Mouse (Mus musculus): Measurements from ENCODE around the gene Cyp1a1. TPM values are rescaled to one million over a fixed set of nuclear protein-coding genes. Genes with fewer than 3 reads are reported as not detected.

The Cyp1a1 gene
- total RNA-seq, 2 experiments from 2014 or later: not detected

- DNase-seq: no peak
Measured at GRCm38 (mm10) chr9:57653283-57653682, 34.4 kb upstream of the Cyp1a1 start, which contains the start of gene Csk. TSS of gene Csk (minus strand) at chr9:57653631.

GRCm38 (mm10) chr9:57654966-57655365, 32.8 kb upstream of the Cyp1a1 start:
- DNase-seq: no peak
- intact Hi-C loops (cut with DNase I): loop anchor here (1.0 to 5.0 kb wide), 5 partner anchors 26 to 182 kb away; partner anchors contain the start of gene Arid3b

More at GRCm38 (mm10) chr9:57653283-57653682, 34.4 kb upstream of the Cyp1a1 start, which contains the start of gene Csk:
- intact Hi-C loops (cut with DNase I): no loop called here

- intact Hi-C loops (cut with DNase I): loop anchor here (1.0 to 5.0 kb wide), 5 partner anchors 26 to 182 kb away; partner anchors contain the start of gene Arid3b
- DNase-seq: peak; percentile 95 to 98
Measured at GRCm38 (mm10) chr9:57655749-57656148, 32.0 kb upstream of the Cyp1a1 start.

- intact Hi-C loops (cut with DNase I): loop anchor here (5.0 kb wide), 1 partner anchor 181 kb away; the partner anchor contains the start of gene Arid3b
- no peak for DNase-seq
Measured at GRCm38 (mm10) chr9:57656631-57657350, 30.9 kb upstream of the Cyp1a1 start.

- no peak for DNase-seq
- intact Hi-C loops (cut with DNase I): loop anchor here (5.0 kb wide), 1 partner anchor 179 kb away; the partner anchor contains the start of gene Arid3b
Measured at GRCm38 (mm10) chr9:57657843-57658242, 29.9 kb upstream of the Cyp1a1 start.

DNA sequence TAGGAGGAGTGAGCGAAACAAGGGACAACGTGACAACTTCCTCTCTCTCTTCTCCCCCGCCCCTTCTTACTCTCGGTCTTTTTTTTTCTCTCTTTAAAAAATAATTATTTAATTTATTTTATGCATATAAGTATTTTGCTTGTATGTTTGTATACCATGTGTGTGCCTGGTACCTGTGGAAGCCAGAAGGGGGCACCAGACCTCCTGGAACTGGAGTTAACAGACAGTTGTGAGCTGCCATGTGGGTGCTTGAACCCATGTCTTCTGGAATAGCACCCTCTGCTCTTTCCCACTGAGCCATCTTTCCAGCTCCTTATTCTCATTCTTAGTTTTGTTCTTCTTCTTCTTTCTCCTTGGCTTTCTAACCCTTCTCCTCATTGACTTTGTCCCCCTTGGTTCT, 28.8 kb upstream of the Cyp1a1 start:
- no peak for DNase-seq
- intact Hi-C loops (cut with DNase I): loop anchor here (1.0 to 5.0 kb wide), 2 partner anchors 85 to 178 kb away; partner anchors contain the start of gene Arid3b

GRCm38 (mm10) chr9:57659774-57660173, 28.0 kb upstream of the Cyp1a1 start:
- intact Hi-C loops (cut with DNase I): loop anchor here (1.0 to 5.0 kb wide), 4 partner anchors 48 to 338 kb away; partner anchors contain the start of genes Arid3b and Edc3
- DNase-seq: peak; percentile 75 to 78

DNA sequence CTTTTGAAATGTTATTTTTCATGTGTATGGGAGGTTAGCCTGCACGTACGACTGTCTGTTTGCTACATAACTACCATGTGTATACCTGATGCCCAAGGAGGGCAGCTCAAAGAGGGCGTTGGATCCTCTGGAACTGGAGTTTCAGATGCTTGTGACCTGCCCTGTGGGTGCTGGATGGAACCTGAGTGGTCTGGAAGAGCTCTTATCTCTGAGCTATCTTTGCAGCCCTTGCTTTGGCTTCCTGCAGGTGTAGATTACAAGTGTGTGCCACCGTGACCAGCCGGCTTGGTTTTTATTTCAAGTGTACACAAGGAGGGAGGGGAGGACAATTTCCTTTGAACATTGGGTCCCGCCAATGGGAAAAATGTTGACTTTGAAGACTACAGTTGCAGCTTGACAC, 27.2 kb upstream of the Cyp1a1 start:
- intact Hi-C loops (cut with DNase I): loop anchor here (5.0 kb wide), 2 partner anchors 47 to 337 kb away; partner anchors contain the start of gene Edc3
- DNase-seq: no peak

DNA sequence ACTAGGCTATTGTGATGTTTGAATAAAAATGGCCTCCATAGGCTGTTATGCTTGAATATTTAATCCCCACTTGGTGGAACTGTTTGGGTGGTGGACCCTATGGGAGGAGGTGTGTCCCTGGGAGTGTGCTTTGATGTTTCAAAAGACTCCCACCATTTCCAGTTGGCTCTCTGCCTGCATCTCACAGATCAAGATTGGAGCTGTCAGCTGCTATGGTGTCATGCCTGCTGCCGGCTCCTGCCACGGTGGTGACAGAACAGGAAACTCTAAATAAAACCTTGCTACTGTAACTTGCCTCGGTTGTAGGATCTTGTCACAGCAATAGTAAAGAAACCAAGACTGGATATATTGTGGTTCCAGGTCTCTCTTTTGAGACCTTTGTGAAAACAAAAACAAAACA, 26.2 kb upstream of the Cyp1a1 start:
- intact Hi-C loops (cut with DNase I): loop anchor here (5.0 kb wide), 2 partner anchors 46 to 336 kb away; partner anchors contain the start of gene Edc3
- DNase-seq: no peak

DNA sequence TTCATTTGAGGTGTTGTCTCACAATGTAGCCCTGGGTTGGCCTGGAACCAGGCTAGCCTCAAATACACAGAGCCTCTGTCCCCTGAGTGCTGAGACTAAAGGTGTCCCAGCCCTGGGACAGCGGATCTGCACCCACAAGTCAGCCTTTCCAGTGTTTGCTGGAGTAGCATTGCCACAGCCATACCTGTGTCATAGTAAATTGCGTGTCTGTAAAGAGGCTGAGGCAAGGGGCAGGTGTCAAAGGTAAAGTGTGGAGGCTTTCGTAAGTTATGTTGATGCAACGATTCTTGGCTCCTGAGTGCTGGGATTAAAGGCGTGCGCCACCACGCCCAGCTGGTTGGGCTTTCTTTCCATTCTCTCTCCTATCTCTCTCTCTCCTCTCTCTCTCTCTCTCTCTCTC, 23.1 kb upstream of the Cyp1a1 start:
- DNase-seq: no peak
- intact Hi-C loops (cut with DNase I): loop anchor here (5.0 kb wide), 2 partner anchors 43 to 333 kb away; partner anchors contain the start of gene Edc3

- DNase-seq: no peak
- intact Hi-C loops (cut with DNase I): no loop called here
Measured at GRCm38 (mm10) chr9:57666536-57666935, 21.2 kb upstream of the Cyp1a1 start.

DNA sequence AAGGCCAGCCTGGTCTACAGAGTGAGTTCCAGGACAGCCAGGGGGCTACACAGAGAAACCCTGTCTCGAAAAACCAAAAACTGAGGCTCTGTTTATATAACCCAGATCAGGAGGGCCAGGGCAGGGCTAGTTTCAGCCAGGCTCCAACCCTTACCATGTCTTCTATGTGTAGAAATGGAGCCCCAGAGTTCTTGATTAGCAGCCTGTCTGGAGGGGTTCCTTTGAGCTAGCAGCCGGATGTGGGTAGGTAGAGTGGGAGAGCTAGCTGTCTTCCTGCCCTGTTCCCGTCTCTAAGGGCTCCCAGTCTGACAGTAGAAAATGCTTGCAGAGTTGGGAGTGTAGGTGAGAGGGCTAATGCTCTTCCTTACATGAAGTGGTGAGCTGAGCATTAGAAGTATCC, 20.6 kb upstream of the Cyp1a1 start:
- intact Hi-C loops (cut with DNase I): no loop called here
- DNase-seq: no peak

- intact Hi-C loops (cut with DNase I): no loop called here
- no peak for DNase-seq
Measured at GRCm38 (mm10) chr9:57667817-57668216, 19.9 kb upstream of the Cyp1a1 start.

- DNase-seq: no peak
- intact Hi-C loops (cut with DNase I): no loop called here
Measured at GRCm38 (mm10) chr9:57668277-57668676, 19.5 kb upstream of the Cyp1a1 start.

DNA sequence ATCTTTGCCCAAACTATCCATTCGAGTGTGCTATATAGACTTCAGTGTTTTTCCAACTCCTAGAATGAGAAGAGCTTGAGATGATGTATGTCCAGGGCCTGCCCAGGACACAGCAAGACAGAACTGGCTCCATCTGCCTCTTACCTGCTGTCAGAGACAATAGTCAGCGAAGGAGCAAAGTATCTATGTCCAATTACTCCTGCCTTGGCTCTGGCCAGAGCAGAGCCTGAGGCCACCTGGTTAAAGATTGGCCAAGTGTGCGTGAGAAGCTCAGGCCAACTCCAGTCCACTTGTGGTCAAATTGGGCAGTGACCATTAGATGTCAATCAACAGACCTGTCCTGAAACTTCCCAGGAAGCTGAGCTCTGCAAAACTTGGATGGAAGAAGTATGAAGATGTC, 18.2 kb upstream of the Cyp1a1 start:
- intact Hi-C loops (cut with DNase I): no loop called here
- DNase-seq: no peak

GRCm38 (mm10) chr9:57671037-57671436, 16.7 kb upstream of the Cyp1a1 start:
- intact Hi-C loops (cut with DNase I): no loop called here
- no peak for DNase-seq

DNA sequence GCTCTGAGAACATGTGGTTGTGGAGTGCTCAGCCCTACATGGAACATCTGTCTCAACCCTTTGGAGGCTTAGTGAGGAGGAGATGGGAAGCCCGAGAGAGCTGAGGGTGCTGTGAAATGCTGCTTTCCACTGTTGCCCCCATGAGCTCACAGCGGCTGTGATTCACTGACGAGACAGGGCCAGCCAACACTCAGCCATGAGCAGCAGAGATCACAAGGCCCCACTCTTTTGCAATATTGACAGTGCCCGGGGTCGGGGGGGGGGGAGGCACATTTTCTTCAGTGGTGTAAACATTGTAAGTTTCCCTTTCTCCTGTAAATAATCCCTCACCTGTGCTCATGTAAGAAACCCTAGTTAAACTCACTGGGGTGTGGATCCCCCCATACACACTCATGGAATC, 16.2 kb upstream of the Cyp1a1 start:
- intact Hi-C loops (cut with DNase I): no loop called here
- DNase-seq: no peak

DNA sequence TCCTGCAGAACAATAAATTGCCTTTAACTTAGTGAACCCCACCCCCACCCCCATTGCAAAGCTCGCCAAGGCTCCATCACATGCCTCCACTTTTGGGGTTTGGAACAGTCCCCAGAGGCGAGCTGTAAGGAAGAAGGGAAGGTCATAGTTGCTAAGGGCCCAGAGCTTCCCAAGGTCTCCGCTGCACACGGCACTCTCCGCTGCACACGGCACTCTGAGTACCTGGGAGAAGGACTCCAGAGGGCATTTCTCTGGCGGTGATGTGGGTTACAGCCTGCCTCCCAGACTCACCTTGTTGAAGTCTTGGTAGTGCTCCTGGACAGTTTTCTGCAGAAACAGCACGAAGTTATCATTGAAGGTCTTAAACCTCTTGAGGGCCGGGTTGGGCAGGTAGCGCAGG, 6.3 kb upstream of the Cyp1a1 start:
- intact Hi-C loops (cut with DNase I): no loop called here

DNA sequence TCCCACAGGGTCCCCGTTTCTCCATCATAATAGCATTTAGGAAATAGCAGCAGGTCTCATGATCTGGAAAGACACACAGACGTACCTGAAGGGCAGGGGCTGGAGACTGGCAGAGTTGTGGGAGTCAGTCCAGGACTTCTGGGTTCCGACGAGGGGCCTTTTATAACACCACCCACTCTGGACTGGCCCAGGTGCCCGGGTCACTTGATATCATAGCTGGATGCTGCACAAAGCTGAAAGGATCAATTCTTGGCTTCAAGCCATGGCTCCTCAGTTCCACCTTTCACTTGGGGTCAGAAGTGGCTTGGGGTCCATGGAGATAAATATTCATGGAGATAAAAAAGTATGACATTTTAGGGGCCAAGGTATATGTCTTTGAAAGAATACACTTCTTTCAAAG, 4.2 kb upstream of the Cyp1a1 start, which contains the start of gene Cyp1a2:
Gene Cyp1a2, minus strand, starts transcription at position 184 of the 400 bp plus-strand sequence.
- no peak for DNase-seq

More for the DNA sequence above, 6.3 kb upstream of the Cyp1a1 start:
- no peak for DNase-seq

GRCm38 (mm10) chr9:57686011-57686410, 1.7 kb upstream of the Cyp1a1 start:
- DNase-seq: no peak
- intact Hi-C loops (cut with DNase I): no loop called here

More for the DNA sequence above, 4.2 kb upstream of the Cyp1a1 start, which contains the start of gene Cyp1a2:
- intact Hi-C loops (cut with DNase I): no loop called here

DNA sequence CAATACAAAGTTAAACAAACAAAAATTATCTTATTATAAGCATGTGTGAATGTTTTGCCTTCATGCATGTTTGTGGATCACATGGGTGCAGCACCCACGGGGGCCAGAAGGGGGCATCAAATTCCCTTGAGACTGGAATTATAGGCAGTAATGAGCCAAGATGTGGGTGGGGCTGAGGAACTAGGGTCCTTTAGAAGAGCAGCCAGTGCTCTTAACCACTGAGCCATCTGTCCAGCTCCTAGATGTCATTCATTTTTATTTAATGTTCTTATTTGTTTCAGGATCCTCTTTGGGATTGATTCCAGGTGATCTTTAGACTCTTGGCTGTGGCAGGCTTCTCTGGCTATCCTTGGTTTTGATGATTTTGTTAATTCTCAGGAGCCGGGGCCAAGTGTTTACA, 430 bp downstream of the Cyp1a1 start:
- DNase-seq: no peak
- intact Hi-C loops (cut with DNase I): no loop called here

DNA sequence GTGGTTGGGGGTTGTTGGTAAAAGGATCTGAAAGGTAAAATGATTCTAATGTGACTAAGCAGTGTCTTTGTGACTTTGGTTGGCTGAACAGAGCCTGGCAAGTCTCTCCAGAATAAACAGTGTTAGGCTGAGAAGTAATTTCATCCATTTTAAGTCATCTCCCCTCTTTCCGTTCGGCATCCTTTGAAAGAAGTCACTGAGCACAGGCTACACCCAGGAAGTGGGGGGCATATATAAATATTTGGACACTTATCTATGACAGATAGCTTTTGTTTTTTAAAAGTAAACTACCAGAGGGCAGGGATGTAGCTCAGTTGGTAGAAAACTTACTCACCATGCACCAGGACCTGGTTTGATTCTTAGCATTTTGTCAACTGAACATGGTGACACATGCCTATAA, 878 bp downstream of the Cyp1a1 start:
- DNase-seq: no peak
- intact Hi-C loops (cut with DNase I): no loop called here
